Mouse (Mus musculus): ENCODE measurements around the gene Fat3. TPM values are rescaled to one million over a fixed set of nuclear protein-coding genes. Genes with fewer than 3 reads are reported as not detected.
A peak's percentile ranks its signal among the peaks of the same experiment; 100 is the strongest.

The Fat3 gene
- polyA plus RNA-seq, 1 experiment from 2014 or later: 5.4 TPM

GRCm38 (mm10) chr9:15930928-15931443 lies 570.1 kb downstream of the Fat3 start:
- H3K9me3 ChIP-seq (ENCODE audit: control insufficient read depth, low read length): no peaks in the 10 kb centered on the region
- DNase-seq (ENCODE audit: low spot score) (no peak), ATAC-seq (ENCODE audit: low read depth) (no peak)
- H3K27me3 ChIP-seq (replicated peaks; ENCODE audit: control insufficient read depth, insufficient read depth, low read length): no peaks in the 10 kb centered on the region
- no peak overlapping the region for H3K27ac ChIP-seq (replicated peaks; ENCODE audit: low read depth, low read length)
- WGBS: 87% methylated on average over 5 of the region's 5 CpGs
- H3K36me3 ChIP-seq (ENCODE audit: control insufficient read depth, insufficient read depth, low read length): no peaks in the 10 kb centered on the region
- H3K4me3 ChIP-seq (ENCODE audit: low read depth, low read length): no peak overlapping the region
- no peaks in the 10 kb centered on the region for H3K4me1 ChIP-seq (ENCODE audit: control insufficient read depth, insufficient read depth, low read length)
- H3K9ac ChIP-seq (ENCODE audit: low read depth, low read length): no peak overlapping the region
- no peak overlapping the region for H3K4me2 ChIP-seq (ENCODE audit: low read depth, low read length)

- Histone ChIP-seq H3K9me3 (ENCODE audit: control insufficient read depth, low read length) (no peaks in the 10 kb centered on the region), H3K4me3 (ENCODE audit: low read depth, low read length) (no peak overlapping the region), H3K4me2 (ENCODE audit: low read depth, low read length) (no peak overlapping the region), H3K27me3 (replicated peaks; ENCODE audit: control insufficient read depth, insufficient read depth, low read length) (no peaks in the 10 kb centered on the region), H3K27ac (replicated peaks; ENCODE audit: low read depth, low read length) (no peak overlapping the region), H3K4me1 (ENCODE audit: control insufficient read depth, insufficient read depth, low read length) (no peaks in the 10 kb centered on the region), H3K36me3 (ENCODE audit: control insufficient read depth, insufficient read depth, low read length) (no peaks in the 10 kb centered on the region), H3K9ac (ENCODE audit: low read depth, low read length) (no peak overlapping the region)
- WGBS: 74% methylated on average over 2 of the region's 2 CpGs
- no peak for DNase-seq (ENCODE audit: low spot score)
- no peak for ATAC-seq (ENCODE audit: low read depth)
Measured at GRCm38 (mm10) chr9:15928331-15928730, 572.8 kb downstream of the Fat3 start.

- ATAC-seq (ENCODE audit: low read depth) (no peak), DNase-seq (ENCODE audit: low spot score) (no peak)
- Histone ChIP-seq H3K27me3 (replicated peaks; ENCODE audit: control insufficient read depth, insufficient read depth, low read length) (no peaks in the 10 kb centered on the region), H3K9me3 (ENCODE audit: control insufficient read depth, low read length) (no peaks in the 10 kb centered on the region), H3K9ac (ENCODE audit: low read depth, low read length) (no peak overlapping the region), H3K36me3 (ENCODE audit: control insufficient read depth, insufficient read depth, low read length) (no peaks in the 10 kb centered on the region), H3K4me3 (ENCODE audit: low read depth, low read length) (no peak overlapping the region), H3K27ac (replicated peaks; ENCODE audit: low read depth, low read length) (no peak overlapping the region), H3K4me1 (ENCODE audit: control insufficient read depth, insufficient read depth, low read length) (no peaks in the 10 kb centered on the region), H3K4me2 (ENCODE audit: low read depth, low read length) (no peak overlapping the region)
- WGBS: 85% methylated on average over 5 of the region's 5 CpGs
Measured at GRCm38 (mm10) chr9:15927378-15928083, 573.6 kb downstream of the Fat3 start.

- no peak for DNase-seq (ENCODE audit: low spot score)
- Histone ChIP-seq H3K27me3 (replicated peaks; ENCODE audit: control insufficient read depth, insufficient read depth, low read length) (no peaks in the 10 kb centered on the region), H3K4me1 (ENCODE audit: control insufficient read depth, insufficient read depth, low read length) (no peaks in the 10 kb centered on the region), H3K4me2 (ENCODE audit: low read depth, low read length) (no peak overlapping the region), H3K9me3 (ENCODE audit: control insufficient read depth, low read length) (no peaks in the 10 kb centered on the region), H3K36me3 (ENCODE audit: control insufficient read depth, insufficient read depth, low read length) (no peaks in the 10 kb centered on the region), H3K27ac (replicated peaks; ENCODE audit: low read depth, low read length) (no peak overlapping the region), H3K9ac (ENCODE audit: low read depth, low read length) (no peak overlapping the region), H3K4me3 (ENCODE audit: low read depth, low read length) (no peak overlapping the region)
- WGBS: 89% methylated on average over 5 of the region's 5 CpGs
- ATAC-seq (ENCODE audit: low read depth): no peak
Measured at GRCm38 (mm10) chr9:15925237-15925636, 575.8 kb downstream of the Fat3 start.

GRCm38 (mm10) chr9:15920271-15920670 lies 580.8 kb downstream of the Fat3 start:
- H3K4me3 ChIP-seq (ENCODE audit: low read depth, low read length): no peak overlapping the region
- no peak for ATAC-seq (ENCODE audit: low read depth)
- no peak overlapping the region for H3K4me2 ChIP-seq (ENCODE audit: low read depth, low read length)
- H3K4me1 ChIP-seq (ENCODE audit: control insufficient read depth, insufficient read depth, low read length): no peaks in the 10 kb centered on the region
- no peaks in the 10 kb centered on the region for H3K27me3 ChIP-seq (replicated peaks; ENCODE audit: control insufficient read depth, insufficient read depth, low read length)
- WGBS: 80% methylated on average over 4 of the region's 4 CpGs
- no peaks in the 10 kb centered on the region for H3K9me3 ChIP-seq (ENCODE audit: control insufficient read depth, low read length)
- DNase-seq (ENCODE audit: low spot score): no peak
- no peak overlapping the region for H3K27ac ChIP-seq (replicated peaks; ENCODE audit: low read depth, low read length)
- no peaks in the 10 kb centered on the region for H3K36me3 ChIP-seq (ENCODE audit: control insufficient read depth, insufficient read depth, low read length)
- no peak overlapping the region for H3K9ac ChIP-seq (ENCODE audit: low read depth, low read length)

GRCm38 (mm10) chr9:15919373-15920005 lies 581.6 kb downstream of the Fat3 start:
- ATAC-seq (ENCODE audit: low read depth) (no peak), DNase-seq (ENCODE audit: low spot score) (peak; percentile 55)
- H3K9me3 ChIP-seq (ENCODE audit: control insufficient read depth, low read length): no peaks in the 10 kb centered on the region
- no peak overlapping the region for H3K9ac ChIP-seq (ENCODE audit: low read depth, low read length)
- no peak overlapping the region for H3K4me2 ChIP-seq (ENCODE audit: low read depth, low read length)
- 63% methylated on average over 5 of the region's 5 CpGs for WGBS
- H3K27ac ChIP-seq (replicated peaks; ENCODE audit: low read depth, low read length): no peak overlapping the region
- H3K36me3 ChIP-seq (ENCODE audit: control insufficient read depth, insufficient read depth, low read length): no peaks in the 10 kb centered on the region
- H3K4me3 ChIP-seq (ENCODE audit: low read depth, low read length): no peak overlapping the region
- no peaks in the 10 kb centered on the region for H3K4me1 ChIP-seq (ENCODE audit: control insufficient read depth, insufficient read depth, low read length)
- H3K27me3 ChIP-seq (replicated peaks; ENCODE audit: control insufficient read depth, insufficient read depth, low read length): no peaks in the 10 kb centered on the region

GRCm38 (mm10) chr9:15916600-15916999 lies 584.5 kb downstream of the Fat3 start:
- Histone ChIP-seq H3K4me1 (ENCODE audit: control insufficient read depth, insufficient read depth, low read length) (no peaks in the 10 kb centered on the region), H3K27me3 (replicated peaks; ENCODE audit: control insufficient read depth, insufficient read depth, low read length) (no peaks in the 10 kb centered on the region), H3K9me3 (ENCODE audit: control insufficient read depth, low read length) (no peaks in the 10 kb centered on the region), H3K4me2 (ENCODE audit: low read depth, low read length) (no peak overlapping the region), H3K27ac (replicated peaks; ENCODE audit: low read depth, low read length) (no peak overlapping the region), H3K4me3 (ENCODE audit: low read depth, low read length) (no peak overlapping the region), H3K36me3 (ENCODE audit: control insufficient read depth, insufficient read depth, low read length) (no peaks in the 10 kb centered on the region), H3K9ac (ENCODE audit: low read depth, low read length) (no peak overlapping the region)
- ATAC-seq (ENCODE audit: low read depth) (no peak), DNase-seq (ENCODE audit: low spot score) (no peak)

GRCm38 (mm10) chr9:15912735-15913134 lies 588.4 kb downstream of the Fat3 start:
- no peaks in the 10 kb centered on the region for H3K36me3 ChIP-seq (ENCODE audit: control insufficient read depth, insufficient read depth, low read length)
- no peaks in the 10 kb centered on the region for H3K9me3 ChIP-seq (ENCODE audit: control insufficient read depth, low read length)
- no peak overlapping the region for H3K27ac ChIP-seq (replicated peaks; ENCODE audit: low read depth, low read length)
- H3K27me3 ChIP-seq (replicated peaks; ENCODE audit: control insufficient read depth, insufficient read depth, low read length): no peaks in the 10 kb centered on the region
- H3K4me1 ChIP-seq (ENCODE audit: control insufficient read depth, insufficient read depth, low read length): no peaks in the 10 kb centered on the region
- 30% methylated on average over 1 of the region's 1 CpGs for WGBS
- H3K9ac ChIP-seq (ENCODE audit: low read depth, low read length): no peak overlapping the region
- ATAC-seq (ENCODE audit: low read depth): no peak
- no peak overlapping the region for H3K4me3 ChIP-seq (ENCODE audit: low read depth, low read length)
- DNase-seq (ENCODE audit: low spot score): no peak
- H3K4me2 ChIP-seq (ENCODE audit: low read depth, low read length): no peak overlapping the region
